Mouse (Mus musculus) 416B (cell line): ENCODE data around the gene Tmem107.
A peak's percentile ranks its signal among the peaks of the same experiment; 100 is the strongest.

Source experiments
- DNase-seq: peaks from one replicate; pipeline ENCODE4 v3.0.0; 2011; ENCODE audit warnings: low read depth

Tmem107 gene

GRCm38 (mm10) chr11:69106842-69107241 is 36.2 kb downstream of the Tmem107 start:
- no peak for DNase-seq

- no peak for DNase-seq
Measured at GRCm38 (mm10) chr11:69107676-69108075, 37.1 kb downstream of the Tmem107 start.

DNA sequence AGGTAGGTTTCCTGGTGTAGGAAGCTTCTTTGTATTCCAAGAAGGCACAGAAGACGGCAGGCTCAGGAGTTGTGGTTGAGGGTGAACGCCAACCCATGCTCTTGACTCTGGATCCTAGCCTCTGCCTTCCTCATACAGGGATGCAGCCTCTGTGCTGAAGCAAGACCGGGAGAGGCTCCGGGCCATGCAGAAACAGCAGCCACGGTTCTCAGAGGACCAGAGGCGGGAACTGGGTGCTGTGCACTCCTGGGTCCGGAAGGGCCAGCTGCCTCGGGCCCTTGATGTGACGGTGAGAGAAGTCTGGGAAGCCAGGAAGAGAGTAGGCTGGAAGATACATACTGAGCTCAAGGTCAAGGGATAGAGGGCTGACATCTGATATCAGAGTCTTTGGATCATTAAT is 37.6 kb downstream of the Tmem107 start:
- no peak for DNase-seq

- DNase-seq, result no peak
Measured at GRCm38 (mm10) chr11:69109032-69109900, 38.7 kb downstream of the Tmem107 start.

DNA sequence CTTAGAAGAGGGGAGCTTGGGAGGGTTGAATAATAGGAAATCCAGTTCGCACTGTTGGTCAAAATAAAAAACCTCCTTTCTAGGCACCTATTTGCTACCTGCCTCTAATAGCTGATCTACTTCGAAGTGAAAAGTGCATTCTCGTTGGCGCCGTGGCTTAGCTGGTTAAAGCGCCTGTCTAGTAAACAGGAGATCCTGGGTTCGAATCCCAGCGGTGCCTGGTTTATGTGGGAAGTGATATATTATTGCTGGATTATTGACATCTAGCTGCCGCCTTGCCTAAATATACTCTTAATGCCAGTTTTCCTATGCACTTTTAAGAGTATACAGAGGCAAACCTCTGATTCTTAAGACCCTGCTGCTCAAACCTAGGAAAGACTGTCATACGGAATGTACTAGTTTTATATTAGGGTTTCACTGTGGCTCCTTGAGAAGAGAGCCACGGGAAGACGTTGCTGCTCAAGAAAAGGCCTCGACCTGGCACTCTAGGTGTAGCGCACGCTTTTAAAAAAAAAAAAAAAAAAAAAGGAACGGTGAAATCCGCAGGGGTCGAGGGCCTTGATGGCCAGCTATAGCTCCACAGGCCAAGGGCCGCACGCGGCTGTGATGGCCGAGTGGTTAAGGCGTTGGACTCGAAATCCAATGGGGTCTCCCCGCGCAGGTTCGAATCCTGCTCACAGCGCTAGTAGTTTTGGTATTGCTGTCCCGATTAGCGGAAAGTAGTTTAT is 39.9 kb downstream of the Tmem107 start:
- DNase-seq, result peak; percentile 83

- DNase-seq, result no peak
Measured at GRCm38 (mm10) chr11:69111051-69111810, 40.6 kb downstream of the Tmem107 start.

DNA sequence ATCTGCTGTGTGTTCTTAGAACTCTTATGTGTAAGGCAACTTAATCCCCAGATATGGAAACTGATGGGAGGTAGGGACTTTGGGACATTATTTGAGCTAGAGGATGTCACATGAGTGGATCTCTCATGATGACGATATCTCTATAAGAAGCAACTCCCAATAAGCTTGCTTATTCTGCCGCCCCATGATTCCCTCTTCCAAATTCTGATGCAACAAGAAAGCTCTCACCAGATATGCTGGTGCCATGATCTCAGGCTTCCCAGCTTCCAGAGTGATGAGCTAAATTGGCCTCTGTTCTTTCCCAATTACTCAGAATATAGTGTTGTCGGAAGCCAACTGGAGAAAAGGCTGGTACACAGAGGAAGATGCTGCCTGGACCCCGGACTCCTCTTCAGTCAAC is 41.3 kb downstream of the Tmem107 start:
- DNase-seq, result no peak

DNA sequence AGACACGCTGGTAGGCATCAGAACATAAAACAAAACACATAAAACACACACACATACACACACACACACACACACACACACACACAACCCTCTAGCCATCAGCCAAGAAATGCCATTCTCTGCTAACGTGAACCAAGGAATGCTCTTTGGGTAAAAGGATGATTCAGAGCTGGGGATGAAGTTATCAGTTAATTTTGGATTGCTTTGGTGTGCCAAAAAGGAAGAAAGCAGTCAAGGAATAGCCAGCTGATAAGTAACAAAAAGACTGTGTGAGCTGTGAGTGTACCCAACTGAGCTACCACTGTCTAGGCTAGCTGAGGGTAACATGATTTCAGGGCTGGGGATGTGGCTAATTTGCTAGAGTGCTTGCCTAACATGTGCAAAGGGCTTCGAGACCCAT is 43.4 kb downstream of the Tmem107 start:
- DNase-seq, result no peak

GRCm38 (mm10) chr11:69114621-69115020 is 44.0 kb downstream of the Tmem107 start:
- no peak for DNase-seq

- no peak for DNase-seq
Measured at GRCm38 (mm10) chr11:69116843-69117242, 46.2 kb downstream of the Tmem107 start.

- DNase-seq, result peak; percentile 49
Measured at GRCm38 (mm10) chr11:69117737-69118695, 47.4 kb downstream of the Tmem107 start.

DNA sequence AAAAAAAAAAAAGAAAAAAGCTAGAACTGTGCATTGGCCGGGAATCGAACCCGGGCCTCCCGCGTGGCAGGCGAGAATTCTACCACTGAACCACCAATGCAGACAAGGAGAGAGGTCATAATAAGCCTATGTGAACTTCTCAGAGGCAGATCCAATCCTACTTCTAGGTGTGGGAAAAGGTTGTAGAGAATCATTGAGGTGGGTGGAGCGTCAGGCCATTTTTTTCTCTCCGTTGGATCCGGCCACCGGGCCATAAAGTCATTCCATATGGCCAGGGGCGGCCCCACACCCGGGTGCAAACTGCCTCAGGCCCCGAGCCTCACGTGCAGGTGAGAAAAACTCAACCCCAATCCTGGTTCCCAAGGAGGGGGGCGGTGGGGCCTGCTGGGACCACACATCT is 48.2 kb downstream of the Tmem107 start:
- peak; percentile 90 for DNase-seq

- no peak for DNase-seq
Measured at GRCm38 (mm10) chr11:69119446-69120155, 49.0 kb downstream of the Tmem107 start.

DNA sequence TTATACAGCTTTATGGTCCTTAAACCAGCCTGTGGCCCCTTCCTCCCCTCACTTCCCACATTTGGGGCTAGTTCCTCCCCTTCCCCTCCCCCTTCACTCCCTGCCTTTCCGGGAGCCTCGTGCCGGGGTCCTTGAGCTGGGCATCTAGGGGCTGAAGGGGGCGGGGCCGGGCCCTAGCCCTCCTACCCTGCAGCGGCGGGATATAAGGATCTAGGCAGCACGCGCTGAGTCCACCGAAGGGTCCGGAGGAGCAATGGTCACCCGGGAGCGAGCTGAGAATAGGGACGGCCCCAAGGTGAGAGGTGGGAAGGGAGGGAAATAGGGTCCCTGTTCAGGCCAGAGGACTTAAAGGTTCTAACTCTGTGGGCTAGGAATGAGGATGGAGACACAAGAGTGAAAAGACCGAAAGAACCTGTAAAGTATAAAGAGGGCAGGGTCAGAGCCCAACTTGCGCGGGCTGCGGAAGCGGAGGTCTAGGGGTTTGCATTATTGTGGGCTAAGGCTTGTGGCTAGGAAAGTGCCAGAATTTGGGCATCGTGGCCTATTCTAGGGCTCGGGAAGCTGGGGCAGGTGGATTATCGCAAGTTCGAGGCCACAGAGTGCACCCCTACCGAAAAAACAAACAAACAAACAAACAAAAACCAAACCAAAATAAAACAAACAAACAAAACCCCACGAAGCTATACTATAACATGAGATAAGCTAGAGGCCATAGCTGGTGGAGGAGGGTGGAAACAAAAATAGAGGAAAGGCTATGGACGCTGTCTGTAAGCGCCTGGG is 49.8 kb downstream of the Tmem107 start, which contains the start of gene Hes7:
Gene Hes7, plus strand, starts transcription at position 184 of the 780 bp plus-strand sequence.
- DNase-seq, result no peak

DNA sequence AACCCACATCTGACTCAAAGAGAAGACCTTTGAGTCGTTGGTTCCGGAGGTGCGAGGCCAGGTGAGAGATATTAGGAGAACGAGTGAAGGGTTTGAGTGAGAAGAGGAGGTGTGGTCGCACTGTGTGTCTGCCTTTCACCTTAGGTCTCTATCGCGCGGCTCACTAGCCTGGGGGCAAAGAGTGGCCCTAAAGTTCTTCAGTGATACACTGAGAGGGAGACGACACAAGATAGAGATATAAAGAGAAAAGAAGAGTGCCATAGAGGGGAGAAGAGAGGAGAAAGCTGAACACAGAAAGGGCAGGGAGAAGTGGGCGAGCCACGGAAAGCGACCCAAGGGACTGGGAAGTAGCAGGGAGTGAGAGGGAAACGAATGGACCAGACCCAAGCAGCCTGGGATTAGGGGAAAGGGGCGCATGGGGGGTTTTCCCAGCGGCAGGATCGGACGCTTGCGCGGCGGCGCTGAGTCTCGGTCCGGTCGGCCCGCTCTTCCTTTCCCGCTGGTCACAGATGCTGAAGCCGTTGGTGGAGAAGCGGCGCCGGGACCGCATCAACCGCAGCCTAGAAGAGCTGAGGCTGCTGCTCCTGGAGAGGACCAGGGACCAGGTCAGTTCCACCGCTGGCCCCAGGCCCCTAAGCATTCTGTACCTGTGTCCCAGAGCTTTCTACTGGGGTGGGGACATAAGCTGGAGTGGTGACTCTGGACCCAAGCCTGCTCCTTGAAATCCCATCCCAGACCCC is 50.6 kb downstream of the Tmem107 start:
- DNase-seq, result no peak

GRCm38 (mm10) chr11:69121741-69122335 is 51.2 kb downstream of the Tmem107 start:
- DNase-seq, result no peak

DNA sequence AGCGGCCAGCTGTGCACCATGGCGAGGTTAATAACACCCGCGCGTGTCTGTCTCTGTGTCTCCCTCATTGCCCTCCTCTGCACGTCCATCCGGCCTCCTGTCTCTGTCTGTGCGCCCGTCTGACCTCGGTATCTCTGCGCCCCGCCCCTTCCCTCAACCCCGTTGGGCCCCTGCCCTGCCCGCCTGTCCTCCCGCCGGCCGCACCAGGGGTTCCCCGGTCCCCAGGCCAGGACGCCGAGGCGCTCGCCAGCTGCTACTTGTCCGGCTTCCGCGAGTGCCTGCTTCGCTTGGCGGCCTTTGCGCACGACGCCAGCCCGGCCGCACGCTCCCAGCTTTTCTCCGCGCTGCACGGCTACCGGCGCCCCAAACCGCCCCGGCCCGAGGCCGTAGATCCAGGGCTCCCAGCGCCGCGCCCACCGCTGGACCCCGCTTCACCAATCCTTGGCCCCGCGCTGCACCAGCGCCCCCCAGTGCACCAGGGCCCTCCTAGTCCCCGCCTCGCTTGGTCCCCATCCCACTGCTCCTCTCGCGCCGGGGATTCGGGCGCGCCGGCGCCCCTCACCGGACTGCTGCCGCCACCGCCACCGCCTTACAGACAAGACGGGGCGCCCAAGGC is 51.8 kb downstream of the Tmem107 start, which contains the start of gene 9130213A22Rik:
Gene 9130213A22Rik, minus strand, starts transcription at position 254 of the 616 bp plus-strand sequence.
- peak; percentile 90 for DNase-seq
